Mouse (Mus musculus): ENCODE data around the gene Slc17a7.

DNA sequence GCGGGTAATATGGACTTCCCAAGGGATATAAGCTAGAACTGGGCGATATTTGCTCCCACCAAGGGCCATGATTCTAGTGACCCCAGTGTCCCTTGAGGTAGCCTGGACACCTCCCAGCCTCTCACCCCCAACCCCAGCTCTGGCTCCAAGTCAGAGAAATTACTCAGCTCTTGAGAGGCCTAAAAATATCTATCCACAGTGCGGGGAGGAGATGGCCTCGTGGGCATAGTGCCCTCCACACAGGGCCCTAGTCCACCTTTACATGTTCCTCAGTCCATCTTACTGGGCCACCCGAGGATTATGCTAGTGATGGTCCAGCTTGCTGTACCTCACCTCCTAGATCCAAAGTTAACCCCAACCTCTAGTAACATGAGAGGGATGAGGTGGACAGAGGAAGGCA, 1.1 kb downstream of the Slc17a7 start:
- no peak for TF ChIP-seq CTCF (IDR thresholded peaks at IDR 0.05; ENCODE audit: low read depth, low read length)
- TF ChIP-seq POLR2A (IDR thresholded peaks at IDR 0.05; ENCODE audit: borderline replicate concordance, low read depth, low read length), result no peak

Data from bone marrow macrophage, adult 2 months (primary cell).